Mouse (Mus musculus) CD4-positive, CD25-positive, alpha-beta regulatory T cell, adult 4 months (primary cell): ENCODE results near the gene Rab37. TPM values are rescaled to one million over a fixed set of nuclear protein-coding genes. Genes with fewer than 3 reads are reported as not detected.

Source experiments
- ATAC-seq: one replicate; pipeline ENCODE4 v1.8.0; 2017
- polyA plus RNA-seq, 2 experiments: library from polyadenylated mRNA; unstranded; fragments of 100-300 nt; shearing (Covaris generic); gene quantifications; one replicate each; pipeline ENCODE4 v1.2.1; 2017

Gene Rab37
- 100 to 1,000 TPM; 156 to 274 TPM for polyA plus RNA-seq

DNA sequence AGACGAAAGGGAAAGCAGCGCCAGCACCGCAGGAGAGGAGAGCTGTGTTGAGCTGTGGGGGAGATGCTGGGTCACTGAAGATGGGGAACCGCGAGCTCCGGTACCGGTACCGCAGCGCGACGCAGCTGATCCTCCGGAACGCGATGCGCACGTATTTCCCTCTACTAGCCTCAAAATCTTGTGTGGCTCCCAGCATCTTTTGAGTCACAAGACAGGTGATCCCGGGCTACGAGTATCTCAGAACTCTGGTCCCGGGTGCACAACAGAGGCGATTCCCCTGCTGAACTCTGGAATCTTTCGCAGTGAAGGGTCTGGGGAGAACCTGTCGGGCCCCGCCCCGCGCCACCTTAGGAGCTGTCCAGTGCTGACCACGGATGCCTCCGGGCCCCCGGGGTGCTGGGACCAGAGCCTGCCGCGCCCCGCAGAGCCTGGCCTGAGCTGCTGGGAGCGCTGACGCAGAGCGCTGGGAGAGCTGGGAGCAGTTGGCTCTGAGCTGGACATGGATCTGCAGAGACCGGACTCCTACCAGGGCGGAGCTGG, at the start of gene Rab37:
TSS of gene Rab37 (plus strand) at position 70 of the 540 bp plus-strand sequence.
- ATAC-seq, result no peak

DNA sequence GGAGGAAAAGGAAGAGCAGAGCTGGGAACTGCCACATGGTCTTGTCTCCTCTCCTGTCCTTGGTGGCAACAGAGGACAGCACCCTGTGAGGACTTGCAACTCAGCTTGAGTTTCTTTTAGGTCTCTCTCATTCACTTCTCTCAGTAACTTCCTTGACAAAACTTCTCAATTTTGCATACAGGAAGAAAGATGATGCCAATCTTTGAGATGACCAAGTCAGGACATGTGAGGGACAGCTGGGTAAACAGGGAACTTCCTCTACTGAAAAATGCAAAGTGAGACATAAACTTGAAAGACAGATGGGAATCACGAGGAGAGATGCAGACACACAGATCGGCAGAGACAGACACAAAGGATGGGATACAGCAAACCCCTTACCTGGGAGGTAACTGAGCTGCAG, 43.0 kb upstream of the Rab37 start, which contains the start of gene Cd300ld3:
TSS of gene Cd300ld3 (minus strand) at position 151 of the 400 bp plus-strand sequence.
- ATAC-seq, result no peak

DNA sequence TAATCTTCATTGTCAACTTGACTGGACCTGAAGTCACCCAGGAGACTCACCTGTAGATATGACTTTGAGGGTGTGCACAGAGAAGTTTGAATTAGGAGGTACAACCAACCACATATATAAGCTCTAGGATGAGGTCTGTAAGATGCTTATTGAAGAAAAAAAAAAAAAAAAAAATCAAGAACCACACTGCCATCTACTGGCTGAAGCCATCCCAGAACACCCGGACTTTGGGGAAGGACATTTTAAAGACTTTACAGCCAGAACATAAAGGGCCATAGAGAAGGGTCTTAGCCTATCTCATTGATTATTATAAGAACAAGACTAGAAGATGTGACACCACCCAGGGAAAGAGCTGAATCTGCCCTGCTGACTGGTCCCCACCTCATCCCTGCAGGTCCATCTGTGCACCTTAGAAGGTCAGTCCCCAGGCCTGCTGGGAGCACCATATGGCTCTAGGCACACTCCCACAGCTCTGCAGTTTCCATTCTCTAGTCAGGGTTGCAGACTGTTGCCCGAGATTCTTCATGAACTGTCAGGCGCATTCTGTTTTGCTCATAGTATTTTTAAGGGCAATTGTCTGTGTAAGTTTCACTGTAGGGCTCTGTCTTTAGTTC, 41.8 kb upstream of the Rab37 start:
- ATAC-seq, result no peak

DNA sequence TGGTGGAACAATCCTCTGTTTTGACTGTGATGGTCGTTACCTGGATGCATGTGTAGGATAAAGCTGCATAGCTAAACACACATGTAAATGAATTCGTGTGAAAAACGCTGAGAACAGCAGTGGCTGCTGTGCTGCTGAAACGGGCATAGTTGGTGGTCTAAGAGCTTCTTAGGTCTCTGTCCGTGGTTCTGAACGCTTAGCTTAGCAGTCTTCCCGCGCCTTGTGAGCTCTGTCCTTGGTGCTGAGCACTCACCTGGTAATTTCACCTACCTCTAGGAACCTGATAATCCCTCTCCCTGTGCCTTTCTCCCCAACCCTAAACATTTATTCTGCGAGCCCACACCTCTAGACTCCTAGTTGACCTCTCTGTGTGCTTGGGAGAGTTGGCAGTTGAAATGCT, 39.0 kb upstream of the Rab37 start:
- no peak for ATAC-seq

DNA sequence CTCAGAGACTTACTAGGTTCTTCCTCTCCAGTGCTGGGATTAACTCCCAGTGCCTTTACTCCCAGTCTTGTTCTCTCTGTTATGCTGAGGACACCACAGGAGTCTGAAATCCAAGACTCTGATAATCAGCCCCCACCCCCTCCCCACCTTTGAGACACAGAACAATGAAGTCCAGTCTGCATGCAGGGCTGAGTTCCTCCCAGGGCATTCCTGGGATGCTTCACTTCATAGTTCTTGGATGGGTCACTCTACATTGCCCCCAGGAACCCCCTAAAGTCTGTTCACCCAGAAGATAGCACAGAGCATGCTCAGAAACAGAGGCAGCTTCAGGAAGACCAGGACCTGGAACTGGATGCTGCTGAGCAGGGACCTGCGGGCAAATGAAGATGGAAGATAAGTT, 38.2 kb upstream of the Rab37 start:
- ATAC-seq, result no peak

DNA sequence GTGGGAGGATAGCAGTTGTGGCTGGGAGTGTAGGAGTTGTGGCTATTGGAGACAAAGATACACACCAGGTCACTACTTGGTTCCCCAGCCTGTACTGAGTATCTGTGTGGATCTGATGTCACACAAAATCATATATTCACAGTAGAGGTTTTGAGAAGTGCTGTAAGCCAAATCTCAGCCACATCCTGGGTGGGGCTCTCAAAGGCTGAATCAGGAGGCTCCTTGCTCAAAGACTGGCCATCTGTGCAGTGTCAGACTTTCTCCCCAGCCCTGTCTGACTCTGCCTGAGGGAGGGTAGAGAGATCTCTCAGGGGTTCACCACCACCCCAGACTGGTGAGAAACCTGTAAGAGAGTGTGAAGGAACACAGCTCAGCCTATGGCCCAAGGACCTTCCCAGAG, 36.7 kb upstream of the Rab37 start:
- no peak for ATAC-seq

DNA sequence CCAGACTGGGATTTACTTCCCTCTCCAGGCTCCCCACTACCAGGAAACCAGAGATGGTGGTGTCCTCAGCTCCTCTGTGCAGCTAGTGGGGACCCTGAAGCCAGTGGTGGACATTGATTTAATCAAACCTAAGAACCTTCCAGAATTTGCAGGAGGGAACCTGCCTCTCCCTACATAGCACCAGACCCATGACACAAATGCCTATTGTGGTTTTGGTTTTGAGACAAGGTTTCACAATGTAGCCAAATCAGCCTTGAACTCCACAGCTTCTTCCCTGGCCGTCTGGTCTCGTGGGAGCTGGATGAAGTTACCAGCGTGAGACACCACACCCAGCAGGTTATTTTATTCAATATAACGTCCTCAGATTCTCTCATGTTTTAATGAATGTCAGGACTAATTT, 32.5 kb upstream of the Rab37 start:
- ATAC-seq, result no peak

DNA sequence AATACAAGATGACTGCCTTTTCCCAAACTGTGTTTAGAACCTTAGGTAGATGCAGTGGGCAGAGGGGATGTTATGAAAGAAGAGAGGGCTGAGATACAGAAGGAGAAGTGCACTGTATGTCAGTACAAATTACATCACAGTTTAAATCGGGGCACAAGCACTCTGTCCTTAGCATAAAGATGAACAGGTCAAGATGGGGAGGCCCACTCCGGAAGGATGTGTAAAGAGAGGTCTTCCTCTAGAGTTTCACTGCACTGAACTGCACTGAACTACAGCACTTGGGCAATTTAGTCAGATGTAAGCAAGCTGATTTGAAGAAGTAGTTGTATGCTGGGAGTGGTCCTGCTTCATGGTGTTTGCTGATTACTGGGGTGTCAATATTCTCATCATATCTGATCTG, 31.4 kb upstream of the Rab37 start:
- ATAC-seq, result no peak

DNA sequence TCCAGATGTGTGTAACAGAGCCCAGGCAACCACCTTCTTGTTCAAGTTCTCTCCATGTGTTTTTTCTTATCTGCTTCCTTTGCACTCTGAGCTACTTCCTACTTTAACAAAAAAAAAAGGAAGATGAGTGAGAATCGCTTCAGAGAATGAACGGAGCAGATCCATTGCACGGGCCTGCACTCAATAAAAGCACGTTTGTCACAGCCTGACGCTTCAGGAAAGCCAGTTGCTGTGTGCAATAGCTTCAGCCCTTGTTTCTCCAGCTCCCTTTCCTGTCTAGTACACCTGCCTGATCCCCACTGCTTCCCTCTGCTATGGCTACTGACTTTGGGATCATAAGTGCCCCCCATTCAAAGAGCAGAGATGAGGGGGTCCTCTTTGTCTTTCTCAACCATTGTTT, 29.2 kb upstream of the Rab37 start, which contains the start of gene Cd300e:
TSS of gene Cd300e (minus strand) at position 101 of the 400 bp plus-strand sequence.
- ATAC-seq, result no peak

DNA sequence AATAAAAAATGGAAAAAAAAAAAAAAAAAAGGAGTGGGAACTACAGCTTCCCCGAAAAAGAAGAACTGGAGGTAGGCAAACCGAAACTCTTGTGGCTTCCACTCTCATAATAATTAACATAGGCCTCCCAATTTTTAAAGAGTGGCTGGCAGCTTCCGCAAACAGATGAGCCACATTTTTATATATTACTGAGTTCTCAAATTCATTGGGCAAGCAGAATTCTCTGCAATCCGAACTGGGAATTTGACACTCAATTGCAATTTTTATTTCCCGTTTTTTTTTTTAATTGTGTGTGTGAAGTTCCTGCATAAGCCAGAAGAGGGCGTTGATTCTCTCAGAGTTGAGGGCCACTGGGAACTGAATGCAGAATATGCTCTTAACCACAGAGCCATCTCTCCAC, 24.5 kb upstream of the Rab37 start:
- ATAC-seq, result no peak

DNA sequence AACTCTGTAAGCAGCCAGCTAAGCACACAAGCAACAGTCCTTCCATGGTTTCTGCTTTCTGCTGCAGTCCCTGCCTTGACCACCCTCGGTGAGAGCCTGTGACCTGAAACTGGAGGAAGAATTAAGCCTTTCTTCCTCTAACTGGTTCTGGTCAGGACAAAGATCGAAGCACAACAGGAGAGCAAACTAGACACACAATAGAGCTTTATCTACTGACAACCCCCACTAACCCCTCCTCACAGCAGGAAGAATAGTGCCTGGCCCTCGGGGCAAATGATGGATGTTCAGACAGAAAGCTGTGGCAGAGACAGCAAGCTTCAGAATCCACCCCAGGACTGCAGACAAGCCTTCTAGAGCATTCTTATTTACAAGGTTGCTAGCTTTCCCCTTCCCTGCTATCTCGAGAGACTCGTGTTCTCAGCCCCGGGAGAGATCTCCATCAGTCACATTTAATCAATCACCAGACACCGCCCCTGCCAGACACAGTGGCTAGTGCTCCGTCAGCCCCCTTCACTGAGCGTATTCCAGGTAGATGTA, 20.1 kb upstream of the Rab37 start:
- ATAC-seq, result no peak

DNA sequence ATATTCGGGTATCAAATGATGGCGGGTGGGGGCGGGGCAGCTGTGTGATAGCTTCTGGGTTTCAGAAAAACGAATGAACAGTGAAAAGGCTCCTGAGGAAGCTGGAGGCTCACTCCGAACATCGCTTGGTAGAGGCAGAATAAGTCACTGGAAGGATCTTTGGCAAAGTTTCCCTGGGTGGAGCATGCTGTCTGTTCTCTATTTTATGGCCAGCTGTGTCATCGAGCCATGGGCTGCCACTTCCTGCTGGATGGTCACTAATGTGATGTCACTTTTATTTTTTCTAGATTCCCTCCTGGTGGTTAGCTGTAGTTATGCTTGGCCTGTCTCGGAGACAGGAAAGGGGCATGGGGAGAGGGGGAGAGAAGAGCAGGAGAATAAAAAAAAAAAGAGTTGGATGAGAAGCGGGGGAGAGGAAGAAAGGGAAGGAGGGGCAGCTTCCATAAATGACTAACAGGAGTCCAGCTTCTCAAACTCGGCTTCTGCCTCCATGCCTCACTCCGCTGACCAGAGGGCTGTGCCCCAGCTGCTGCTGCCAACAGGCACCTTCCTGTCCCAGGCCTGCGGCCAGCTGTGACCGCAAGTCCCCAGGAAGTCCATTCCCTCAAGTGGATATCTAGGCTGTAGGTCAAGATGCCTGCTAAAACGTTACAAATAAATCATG, 19.5 kb upstream of the Rab37 start:
- ATAC-seq, result no peak

DNA sequence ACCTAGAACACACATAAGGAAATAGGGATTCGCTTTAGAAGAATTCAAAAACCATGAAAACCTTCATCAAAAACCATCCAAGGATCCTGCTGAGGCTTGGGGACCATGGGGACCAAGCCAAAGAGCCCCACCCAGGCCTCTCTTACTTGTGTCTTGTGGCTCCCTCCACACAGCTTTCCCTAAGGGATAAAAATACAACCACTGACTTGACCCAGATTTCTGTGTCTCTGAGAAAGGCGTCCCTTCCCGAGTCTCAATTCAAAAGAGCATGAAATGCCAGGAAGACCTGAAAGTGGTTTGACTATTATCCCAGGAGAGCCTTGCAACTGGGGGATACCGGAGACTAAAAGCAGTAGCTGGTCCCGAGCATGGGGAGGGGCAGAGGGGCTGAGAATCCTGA, 18.2 kb upstream of the Rab37 start:
- ATAC-seq, result no peak

DNA sequence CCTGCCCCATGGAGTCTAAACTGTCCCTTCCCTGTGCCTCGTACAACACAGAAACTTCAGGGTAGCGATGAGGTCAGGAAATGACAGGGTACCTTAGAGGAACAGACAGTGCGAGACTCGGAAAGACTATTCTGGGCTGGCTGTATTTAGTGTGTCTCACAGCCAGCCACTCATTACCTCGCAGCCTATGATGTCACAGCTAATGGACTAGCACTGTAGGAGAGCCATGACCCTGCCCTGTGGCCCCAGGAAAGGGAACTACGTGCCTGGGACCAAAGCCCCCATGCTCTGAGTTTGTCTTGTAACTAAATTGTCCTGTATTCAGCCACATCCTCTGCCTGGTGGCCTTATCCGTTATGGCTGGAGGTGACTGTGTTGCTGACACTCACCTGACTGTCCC, 15.8 kb upstream of the Rab37 start:
- ATAC-seq, result no peak

DNA sequence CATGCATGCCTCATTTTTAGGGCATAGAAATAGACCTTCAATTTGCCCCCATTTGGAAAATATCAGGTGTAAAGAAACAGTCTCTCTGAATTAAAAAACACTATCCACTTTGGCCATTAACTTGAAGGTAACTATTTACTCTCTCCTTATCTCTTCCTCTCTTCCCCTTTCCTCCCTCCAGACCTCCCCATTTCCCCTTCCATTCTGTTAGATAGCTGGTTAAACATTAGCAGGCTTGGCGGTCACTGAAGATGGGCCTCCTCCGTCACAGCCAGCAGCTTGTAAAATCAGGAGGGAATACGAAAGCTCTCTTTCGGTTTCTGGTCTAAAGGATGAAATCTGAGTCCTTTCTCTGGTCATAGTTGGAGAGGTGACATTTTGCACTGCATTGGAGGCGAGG, 15.4 kb upstream of the Rab37 start:
- no peak for ATAC-seq

DNA sequence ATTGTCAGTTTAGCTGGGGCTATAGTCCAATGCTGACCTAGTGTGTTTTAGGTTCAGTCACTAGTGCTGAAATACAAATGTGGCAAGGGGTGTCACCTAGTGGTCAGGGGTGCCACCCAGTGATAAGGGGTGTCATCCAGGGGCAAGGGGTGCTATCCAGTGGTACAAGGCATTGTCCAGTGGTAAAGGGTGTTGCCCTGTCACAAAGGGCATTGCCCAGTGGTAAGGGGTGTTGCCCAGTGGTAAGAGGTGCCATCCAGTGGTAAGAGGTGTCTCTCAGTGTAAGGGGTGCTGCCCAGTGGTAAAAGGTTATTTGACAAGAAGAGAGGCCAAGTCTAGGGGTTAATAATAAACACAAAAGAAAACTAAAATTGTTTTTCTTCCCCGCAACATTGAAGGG, 13.8 kb upstream of the Rab37 start:
- no peak for ATAC-seq

DNA sequence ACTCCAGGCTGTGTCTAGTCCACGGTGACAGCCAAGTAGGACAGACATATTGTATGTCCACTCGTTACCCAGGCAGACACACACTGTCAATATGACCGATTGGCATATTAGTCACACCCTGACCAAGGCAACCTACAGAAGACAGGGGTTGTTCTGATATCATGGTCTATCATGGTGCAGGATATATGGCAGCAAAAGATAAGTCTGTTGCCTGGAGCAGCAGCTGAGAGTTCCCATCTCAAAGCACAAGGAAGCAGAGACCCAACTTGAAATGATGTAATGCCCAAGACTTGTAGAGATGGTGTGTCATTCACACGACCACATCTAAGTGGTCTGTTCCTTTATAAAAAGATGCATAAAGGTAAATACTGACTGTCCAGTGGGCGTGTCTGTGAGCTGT, 12.6 kb upstream of the Rab37 start:
- ATAC-seq, result no peak

DNA sequence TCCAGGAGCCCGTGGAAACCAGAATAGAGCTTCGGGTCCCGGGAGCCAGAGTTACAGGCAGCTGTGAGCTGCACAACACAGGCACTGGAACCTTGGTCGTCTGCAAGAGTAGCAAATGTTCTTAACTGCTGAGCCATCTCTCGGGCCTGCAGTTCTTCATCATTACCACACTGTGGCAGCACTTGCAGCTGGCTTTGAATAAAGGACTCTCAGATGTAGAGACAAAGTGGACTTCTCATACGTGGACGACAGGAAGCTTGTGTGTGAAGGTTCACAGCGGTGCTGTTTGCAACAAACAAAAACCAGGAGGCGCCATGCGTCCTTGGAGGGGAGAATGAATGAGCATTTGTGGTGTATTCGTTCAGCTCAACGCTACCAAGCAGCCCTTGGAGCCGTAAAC, 10.3 kb upstream of the Rab37 start:
- peak; percentile 45 for ATAC-seq

DNA sequence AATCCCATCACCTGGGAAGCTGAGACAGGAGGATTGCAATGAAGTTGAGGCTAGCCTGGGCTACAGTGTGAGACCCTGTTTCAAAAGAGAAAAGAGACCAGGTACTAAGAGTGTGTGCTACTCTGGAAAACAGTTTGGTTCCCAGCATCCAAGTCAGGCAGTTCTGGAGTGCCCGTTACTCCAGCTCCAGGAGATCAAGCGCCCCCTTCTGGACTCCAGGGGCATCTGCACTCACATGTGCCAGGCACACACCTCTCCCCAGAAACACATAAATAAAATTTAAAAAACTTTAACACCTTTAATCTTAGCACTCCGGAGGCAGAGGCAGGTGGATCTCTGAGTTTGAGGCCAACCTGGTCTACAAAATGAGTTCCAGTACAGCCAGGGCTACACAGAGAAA, 9.9 kb upstream of the Rab37 start:
- no peak for ATAC-seq

DNA sequence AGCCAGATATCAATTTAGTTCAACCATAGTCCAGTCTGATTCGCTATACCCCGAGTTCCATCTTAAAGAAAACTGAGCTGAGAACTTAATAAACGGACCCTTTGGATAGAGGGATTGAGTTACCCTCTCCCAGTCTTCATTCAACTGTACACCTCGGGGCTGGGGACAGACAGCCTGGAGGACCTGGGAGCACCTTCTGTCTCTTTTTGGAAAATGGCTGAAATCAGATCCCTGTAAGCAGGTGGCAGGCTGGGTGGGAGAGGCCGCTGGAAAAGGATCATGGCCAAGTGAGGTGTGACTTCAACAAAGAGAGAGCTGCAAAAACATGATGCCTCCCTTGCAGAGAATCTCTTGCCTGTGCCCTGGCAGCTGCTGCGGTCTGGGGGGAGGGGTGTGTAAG, 9.0 kb upstream of the Rab37 start:
- ATAC-seq, result no peak

DNA sequence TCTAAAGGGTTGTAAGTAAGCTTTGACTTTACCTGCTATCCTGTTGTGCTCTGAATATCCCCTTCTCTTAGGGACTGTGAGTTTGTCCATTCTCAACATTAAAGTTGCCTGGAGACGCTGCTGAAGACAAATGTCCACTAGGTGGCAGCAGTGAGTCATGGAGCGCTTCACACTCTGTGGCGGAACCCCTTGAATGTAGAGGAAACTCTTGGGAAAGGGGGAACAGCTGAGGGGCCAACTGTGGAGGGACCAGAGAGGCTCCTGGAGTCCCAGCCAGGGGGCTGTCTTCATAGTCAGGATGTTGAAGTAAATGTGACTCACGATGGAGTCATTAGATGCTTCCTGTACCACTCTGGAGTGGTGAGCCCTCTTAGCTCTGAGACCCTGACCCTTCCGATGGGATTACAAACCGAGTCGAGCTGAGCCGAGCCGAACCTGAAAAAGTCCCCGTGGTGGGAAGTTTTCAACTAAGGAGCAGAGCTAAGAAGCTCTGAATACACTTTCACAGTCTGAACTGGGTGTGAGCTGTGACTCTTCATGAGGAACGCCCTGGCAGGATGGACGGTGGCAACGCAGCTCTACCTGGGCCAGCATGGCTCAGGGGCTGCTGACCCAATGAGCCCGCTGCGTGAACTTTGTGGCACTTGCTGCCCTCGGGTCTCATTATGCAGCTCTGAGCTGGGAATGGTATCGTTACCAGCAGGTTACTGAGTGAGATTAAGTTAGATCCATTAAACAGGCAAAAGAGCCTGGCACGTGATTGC, 7.7 kb upstream of the Rab37 start:
- ATAC-seq, result peak; percentile 58

DNA sequence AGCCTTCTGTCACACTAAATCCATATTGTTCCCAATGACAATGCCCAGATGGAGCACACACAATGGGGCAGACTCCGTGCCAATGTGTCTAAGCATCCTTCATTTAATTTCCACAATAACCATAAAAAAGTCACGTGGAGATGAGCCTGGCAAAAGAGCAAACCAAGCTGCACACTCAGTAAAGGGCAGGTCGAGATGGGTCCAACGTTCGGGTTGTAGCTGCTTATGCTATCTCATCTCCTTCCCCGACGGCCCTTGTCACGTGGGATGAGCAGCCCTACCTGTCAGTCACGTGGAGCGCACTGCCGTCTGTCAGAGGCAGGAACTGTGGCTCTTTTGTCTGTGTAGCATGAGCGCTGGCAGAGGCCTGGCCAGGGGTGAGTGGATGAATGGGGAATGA, 6.6 kb upstream of the Rab37 start:
- ATAC-seq, result no peak

DNA sequence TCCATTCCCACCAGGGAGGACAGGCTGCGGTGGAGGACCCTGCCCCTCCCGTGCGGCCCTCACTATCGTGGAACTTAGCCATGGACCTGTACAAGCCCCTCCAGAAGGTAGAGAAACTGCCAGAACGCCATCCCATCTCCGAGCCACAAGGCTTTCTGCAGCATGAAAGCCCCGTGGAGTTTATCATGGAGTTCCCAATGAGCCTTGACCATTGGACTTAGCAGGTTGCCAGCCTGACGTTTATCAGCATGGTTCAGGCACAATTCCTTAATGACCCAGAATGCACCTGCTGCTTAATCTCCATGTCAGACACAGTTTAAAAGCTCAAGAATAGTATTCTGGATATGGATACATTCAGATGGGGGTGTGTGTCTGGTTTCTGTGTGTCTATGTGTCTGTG, 6.2 kb upstream of the Rab37 start:
- ATAC-seq, result no peak
